In the genomic region with DNA sequence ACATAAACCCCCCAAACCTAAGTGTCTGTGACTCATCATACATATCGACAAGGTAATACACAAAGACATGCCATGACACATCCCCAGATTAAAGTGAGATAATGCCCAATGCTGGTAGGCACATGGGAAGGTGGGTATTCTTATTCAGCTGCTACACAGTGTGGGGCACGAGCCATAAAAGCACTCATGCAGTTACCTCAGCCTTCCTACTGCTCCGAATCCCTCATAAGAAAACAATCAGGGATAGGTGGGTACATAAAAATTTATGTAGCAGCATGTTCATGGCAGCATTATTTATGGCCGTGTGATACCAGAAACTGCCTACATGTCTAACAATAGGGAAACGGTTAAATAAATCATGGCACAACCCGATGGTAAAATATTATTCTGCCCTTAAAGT, we compare ENCODE assay signal across 21 mouse cellular contexts. TPM values are rescaled to one million over a fixed set of nuclear protein-coding genes. Genes with fewer than 3 reads are reported as not detected.
"Had no signal": no experiment of that assay in that cellular context is flagged by ENCODE, and none has a peak within 500 bp of the region (broad histone marks: within the 10 kb centered on the region; RNA-seq: fewer than 3 reads in every experiment).

No protein-coding gene starts in this region.

- H3K36me3 ChIP-seq: limb, embryonic 12.5 days; limb, embryonic 15.5 days; midbrain, embryonic 13.5 days; neural tube, embryonic 12.5 days had no signal

- ATAC-seq: intestine, postnatal 0 days; liver, postnatal 0 days; lung, postnatal 0 days; midbrain, embryonic 13.5 days had no signal

- H3K27me3 ChIP-seq: limb, embryonic 12.5 days; limb, embryonic 15.5 days; midbrain, embryonic 13.5 days; neural tube, embryonic 12.5 days had no signal

- H3K4me1 ChIP-seq: midbrain, embryonic 13.5 days; neural tube, embryonic 12.5 days had no signal

- H3K4me2 ChIP-seq: limb, embryonic 12.5 days; limb, embryonic 15.5 days; liver, embryonic 11.5 days; lung, embryonic 14.5 days; midbrain, embryonic 13.5 days; neural tube, embryonic 12.5 days had no signal

- H3K4me3 ChIP-seq: limb, embryonic 12.5 days; limb, embryonic 15.5 days; midbrain, embryonic 13.5 days; neural tube, embryonic 12.5 days had no signal

- H3K9ac ChIP-seq: limb, embryonic 12.5 days; limb, embryonic 15.5 days; liver, embryonic 14.5 days; liver, postnatal 0 days; lung, embryonic 14.5 days; midbrain, embryonic 13.5 days; neural tube, embryonic 12.5 days had no signal

- H3K27ac ChIP-seq: limb, embryonic 12.5 days; limb, embryonic 15.5 days; liver, embryonic 14.5 days; macrophage; midbrain, embryonic 13.5 days; neural tube, embryonic 12.5 days; stomach, postnatal 0 days had no signal

- H3K9me3 ChIP-seq: limb, embryonic 12.5 days; limb, embryonic 15.5 days; midbrain, embryonic 13.5 days; neural tube, embryonic 12.5 days had no signal

- DNase-seq: kidney, adult 2 months; kidney, postnatal 14 days; left cerebral cortex, postnatal 4 days; liver, postnatal 0 days; lung, embryonic 14.5 days; right cerebral cortex, adult 18-20 months; right cerebral cortex, postnatal 14 days; right cerebral cortex, postnatal 4 days; thymus, adult 2 months; thymus, postnatal 14 days; thymus, postnatal 4 days had no signal

RNA-seq across cellular contexts. Expression of gene Wnt5a, which starts 35.0 kb away (rescaled TPM):
- polyA plus RNA-seq: macrophage had no signal
